Mouse (Mus musculus) bone marrow macrophage, adult 2 months (primary cell): ENCODE measurements around the gene Pnpla6.

Experiments used
- CTCF ChIP-seq: IDR thresholded peaks from 2 replicates; pipeline ENCODE4 v1.5.1; 2012; ENCODE audit warnings: low read depth, mild to moderate bottlenecking, low read length, moderate library complexity
- POLR2A ChIP-seq: IDR thresholded peaks from 2 replicates; pipeline ENCODE4 v1.6.1; 2012; ENCODE audit warnings: mild to moderate bottlenecking, low read depth, low read length, borderline replicate concordance

DNA sequence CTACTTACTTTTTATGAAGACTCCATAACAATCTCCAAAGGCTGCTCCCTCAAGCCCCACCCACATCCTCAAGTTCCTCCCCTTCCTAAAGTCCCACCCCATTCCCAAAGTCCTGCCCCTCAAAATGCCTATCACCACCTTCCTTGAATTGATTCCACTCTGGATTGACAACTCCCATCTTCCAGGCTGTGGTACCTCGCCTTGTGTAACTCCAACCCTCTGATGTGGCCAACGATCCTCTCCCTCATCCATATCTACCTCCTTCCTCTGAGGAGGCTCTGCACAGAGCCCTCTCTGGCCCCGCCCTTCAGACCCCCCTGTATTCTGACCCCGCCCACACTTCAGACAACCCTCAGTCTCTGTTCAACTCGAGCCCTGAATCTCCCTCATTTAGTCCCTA, 30.0 kb upstream of the Pnpla6 start:
- no peak for TF ChIP-seq CTCF
- no peak for TF ChIP-seq POLR2A
